Mouse (Mus musculus): ENCODE data around the gene Hcst.

DNA sequence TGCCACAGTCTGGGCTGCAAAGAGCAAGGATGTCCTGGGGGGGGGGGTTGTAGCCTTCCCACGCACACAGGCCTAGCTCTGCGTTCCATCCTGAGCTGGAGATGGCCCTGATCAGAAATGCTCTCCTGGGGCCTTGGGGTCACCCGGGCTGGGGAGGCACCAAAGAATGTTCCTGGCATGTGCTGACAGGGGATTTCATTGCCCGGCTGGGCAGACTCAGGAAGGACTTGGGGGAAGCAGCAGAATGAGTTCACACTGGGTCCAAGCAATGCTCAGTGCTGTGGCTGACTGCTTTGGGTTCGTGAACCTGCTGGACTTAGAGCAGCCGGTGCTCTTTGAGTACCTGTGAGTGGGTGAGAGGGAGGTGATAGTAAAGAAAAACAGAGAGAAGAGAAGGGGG, 39.8 kb upstream of the Hcst start:
- no peak for TF ChIP-seq POLR2A (IDR thresholded peaks at IDR 0.05; ENCODE audit: extremely low read depth, insufficient read depth, low read length)
- no peak for TF ChIP-seq CTCF (IDR thresholded peaks at IDR 0.05; ENCODE audit: low read depth, low read length)
